Mouse (Mus musculus): Measurements from ENCODE around the gene Ift88. TPM values are rescaled to one million over a fixed set of nuclear protein-coding genes. Genes with fewer than 3 reads are reported as not detected.

Gene Ift88
- polyA plus RNA-seq, 1 experiment from 2014 or later: 12.8 TPM

- no peaks in the 10 kb centered on the region for H3K27me3 ChIP-seq (replicated peaks)
- H3K27ac ChIP-seq: peak within 1 kb of the TSS; percentile 73
- H3K9me3 ChIP-seq: no peaks in the 10 kb centered on the region
- peak within 1 kb of the TSS; percentile 79 for H3K4me3 ChIP-seq (replicated peaks)
- 0 out of 2 replicates have a peak, but pooled peaks cover 5% of the 10 kb centered on the region for H3K4me1 ChIP-seq
- ATAC-seq (ENCODE audit: insufficient read depth, low FRiP score, low read depth): peak; percentile 32
- H3K9ac ChIP-seq: peak within 1 kb of the TSS; percentile 61
- peak within 1 kb of the TSS; percentile 95 for H3K4me2 ChIP-seq
- no peaks in the 10 kb centered on the region for H3K36me3 ChIP-seq
- under 1% methylated on average over 62 of the region's 104 CpGs for WGBS
Observed at GRCm38 (mm10) chr14:57524671-57525387, 101.0 kb downstream of the Ift88 start, which contains the start of gene Il17d. Gene Il17d, plus strand, starts transcription at chr14:57524777.

- Histone ChIP-seq H3K27ac (peak overlapping the region; percentile 73), H3K4me1 (0 out of 2 replicates have a peak, but pooled peaks cover 5% of the 10 kb centered on the region), H3K9ac (peak overlapping the region; percentile 61), H3K27me3 (replicated peaks) (no peaks in the 10 kb centered on the region), H3K4me2 (peak overlapping the region; percentile 95), H3K36me3 (no peaks in the 10 kb centered on the region), H3K4me3 (replicated peaks) (peak overlapping the region; percentile 79), H3K9me3 (no peaks in the 10 kb centered on the region)
- peak; percentile 85 for ATAC-seq (ENCODE audit: insufficient read depth, low FRiP score, low read depth)
- WGBS: 2% methylated on average over 48 of the region's 60 CpGs
Observed at GRCm38 (mm10) chr14:57525388-57526049, 101.7 kb downstream of the Ift88 start.

DNA sequence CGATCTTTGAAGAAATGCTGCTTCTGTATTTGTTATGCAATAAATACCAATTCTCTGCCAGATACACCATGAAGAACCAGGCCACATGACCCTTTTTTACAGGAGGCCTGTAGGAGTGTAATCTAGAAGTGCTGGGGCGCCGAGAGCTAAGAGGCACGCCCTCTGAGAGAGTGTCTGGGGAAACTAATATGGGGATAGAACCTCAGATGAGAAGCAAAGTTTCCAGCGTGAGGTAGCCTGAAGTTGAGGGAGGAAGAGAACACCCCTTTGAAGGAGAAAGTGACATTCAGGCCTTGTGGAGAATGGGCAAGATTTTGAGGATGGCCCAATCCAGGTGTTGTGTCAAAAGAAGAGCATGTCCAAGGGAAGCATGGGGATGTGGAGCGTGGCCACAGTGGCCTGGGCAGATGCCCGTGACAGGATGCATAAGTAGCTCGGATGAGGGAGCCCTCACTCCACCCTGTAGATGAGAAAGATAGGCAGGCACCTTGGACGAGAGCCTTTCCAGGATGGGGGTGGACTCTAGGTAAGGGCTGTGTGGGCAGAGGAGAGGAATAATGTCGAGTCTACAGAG lies 102.3 kb downstream of the Ift88 start:
- Histone ChIP-seq H3K9ac (no peak overlapping the region), H3K4me1 (0 out of 2 replicates have a peak, but pooled peaks cover 5% of the 10 kb centered on the region), H3K27me3 (replicated peaks) (no peaks in the 10 kb centered on the region), H3K27ac (no peak overlapping the region), H3K4me3 (replicated peaks) (peak overlapping the region; percentile 79), H3K9me3 (no peaks in the 10 kb centered on the region), H3K4me2 (peak overlapping the region; percentile 95), H3K36me3 (no peaks in the 10 kb centered on the region)
- ATAC-seq (ENCODE audit: insufficient read depth, low FRiP score, low read depth): no peak
- WGBS: 52% methylated on average over 10 of the region's 10 CpGs

DNA sequence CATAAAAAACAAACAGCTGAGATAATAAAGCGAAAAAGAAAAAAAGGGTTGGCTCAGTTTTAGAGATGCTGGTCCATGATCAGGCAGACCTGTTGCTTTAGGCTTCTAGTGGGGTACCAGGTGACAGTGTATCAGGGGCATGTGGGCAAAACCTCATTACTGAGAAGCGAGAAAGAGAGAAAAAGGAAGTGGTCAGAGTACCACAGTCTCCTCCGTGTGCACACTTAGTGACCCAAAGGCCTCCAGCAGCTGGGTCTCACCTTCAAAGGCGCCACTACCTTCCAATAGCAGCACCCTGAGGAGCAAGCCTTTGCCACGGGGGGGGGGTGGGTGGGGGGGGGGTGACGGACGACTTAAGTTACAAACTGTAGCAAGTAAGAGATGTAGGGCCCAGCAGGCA lies 103.3 kb downstream of the Ift88 start:
- H3K4me2 ChIP-seq: no peak overlapping the region
- no peak overlapping the region for H3K9ac ChIP-seq
- H3K27me3 ChIP-seq (replicated peaks): no peaks in the 10 kb centered on the region
- H3K9me3 ChIP-seq: no peaks in the 10 kb centered on the region
- H3K4me1 ChIP-seq: 0 out of 2 replicates have a peak, but pooled peaks cover 5% of the 10 kb centered on the region
- no peak overlapping the region for H3K4me3 ChIP-seq (replicated peaks)
- ATAC-seq (ENCODE audit: insufficient read depth, low FRiP score, low read depth): no peak
- H3K27ac ChIP-seq: no peak overlapping the region
- no peaks in the 10 kb centered on the region for H3K36me3 ChIP-seq
- WGBS: 42% methylated on average over 7 of the region's 7 CpGs

DNA sequence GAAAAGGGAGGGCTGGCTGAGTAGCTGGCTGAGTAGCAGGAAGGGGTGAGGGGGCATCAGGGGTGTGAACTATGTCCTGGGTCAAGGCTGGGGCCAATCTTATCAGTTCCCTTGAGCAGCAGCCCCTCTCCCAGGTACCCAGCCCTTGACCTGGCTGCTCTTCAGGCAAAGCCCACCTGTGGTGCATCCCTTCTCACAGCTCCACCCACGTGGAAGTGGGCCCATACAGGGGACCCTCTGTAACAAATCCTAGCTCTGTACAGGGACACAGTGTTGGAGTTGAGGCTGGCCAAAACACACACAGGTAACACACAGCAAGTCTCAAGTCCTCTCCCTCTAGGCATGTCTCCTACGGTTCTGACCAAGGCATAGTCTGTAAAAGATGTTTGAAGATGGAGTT lies 103.7 kb downstream of the Ift88 start:
- Histone ChIP-seq H3K27ac (no peak overlapping the region), H3K4me1 (0 out of 2 replicates have a peak, but pooled peaks cover 5% of the 10 kb centered on the region), H3K9ac (no peak overlapping the region), H3K9me3 (no peaks in the 10 kb centered on the region), H3K4me3 (replicated peaks) (no peak overlapping the region), H3K4me2 (no peak overlapping the region), H3K27me3 (replicated peaks) (no peaks in the 10 kb centered on the region), H3K36me3 (no peaks in the 10 kb centered on the region)
- 46% methylated on average over 2 of the region's 2 CpGs for WGBS
- no peak for ATAC-seq (ENCODE audit: insufficient read depth, low FRiP score, low read depth)

- H3K27ac ChIP-seq: no peak overlapping the region
- 60% methylated on average over 10 of the region's 10 CpGs for WGBS
- H3K9me3 ChIP-seq: no peaks in the 10 kb centered on the region
- H3K4me2 ChIP-seq: no peak overlapping the region
- H3K4me3 ChIP-seq (replicated peaks): no peak overlapping the region
- H3K9ac ChIP-seq: no peak overlapping the region
- H3K27me3 ChIP-seq (replicated peaks): no peaks in the 10 kb centered on the region
- H3K4me1 ChIP-seq: peaks cover 10% of the 10 kb centered on the region; the same call in 1 of the 2 replicates
- ATAC-seq (ENCODE audit: insufficient read depth, low FRiP score, low read depth): no peak
- H3K36me3 ChIP-seq: no peaks in the 10 kb centered on the region
Observed at GRCm38 (mm10) chr14:57529086-57529785, 105.4 kb downstream of the Ift88 start.

DNA sequence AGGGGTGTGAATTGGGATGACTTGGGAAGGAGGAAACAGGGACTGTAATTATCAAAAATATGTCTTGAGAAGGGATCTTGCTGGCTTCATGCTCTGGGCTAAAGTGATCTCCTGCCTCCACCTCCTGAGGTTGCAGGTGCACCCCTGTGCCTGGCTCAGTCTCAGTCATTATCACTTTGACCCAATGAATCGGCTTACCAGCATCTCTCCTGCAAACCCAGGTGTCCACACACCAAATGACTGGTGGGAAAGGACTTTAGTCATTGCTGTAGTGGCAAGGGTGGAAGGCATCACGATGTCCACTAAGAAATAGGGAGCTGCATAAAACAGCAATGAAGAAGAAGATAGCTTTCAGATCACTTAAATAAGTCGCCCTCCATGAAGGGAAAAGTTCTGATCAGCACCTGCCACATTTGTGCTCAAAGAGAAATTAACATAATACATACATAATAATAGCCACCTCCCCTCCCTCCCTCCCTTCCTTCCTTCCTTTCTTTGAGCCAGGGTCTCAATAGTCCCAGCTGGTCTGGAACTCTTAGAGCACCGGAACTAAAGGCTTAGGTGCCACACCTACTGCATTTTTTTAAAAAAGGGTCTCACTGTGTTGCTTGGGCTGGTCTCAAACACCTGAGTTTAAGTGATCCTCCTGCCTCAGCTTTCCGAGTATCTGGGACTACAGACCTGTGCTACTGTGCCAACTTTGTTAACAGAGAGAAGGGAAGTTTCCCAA lies 106.1 kb downstream of the Ift88 start:
- no peak for ATAC-seq (ENCODE audit: insufficient read depth, low FRiP score, low read depth)
- no peak overlapping the region for H3K4me3 ChIP-seq (replicated peaks)
- H3K4me2 ChIP-seq: no peak overlapping the region
- peaks cover 15% of the 10 kb centered on the region; the same call in 1 of the 2 replicates for H3K4me1 ChIP-seq
- WGBS: 78% methylated on average over 5 of the region's 5 CpGs
- H3K36me3 ChIP-seq: no peaks in the 10 kb centered on the region
- H3K27ac ChIP-seq: no peak overlapping the region
- no peaks in the 10 kb centered on the region for H3K9me3 ChIP-seq
- no peaks in the 10 kb centered on the region for H3K27me3 ChIP-seq (replicated peaks)
- H3K9ac ChIP-seq: no peak overlapping the region

GRCm38 (mm10) chr14:57532577-57532976 lies 108.7 kb downstream of the Ift88 start:
- Histone ChIP-seq H3K9ac (no peak overlapping the region), H3K27ac (no peak overlapping the region), H3K9me3 (no peaks in the 10 kb centered on the region), H3K4me3 (replicated peaks) (no peak overlapping the region), H3K27me3 (replicated peaks) (no peaks in the 10 kb centered on the region), H3K4me1 (peaks cover 16% of the 10 kb centered on the region), H3K4me2 (no peak overlapping the region), H3K36me3 (no peaks in the 10 kb centered on the region)
- no peak for ATAC-seq (ENCODE audit: insufficient read depth, low FRiP score, low read depth)
- WGBS: 84% methylated on average over 3 of the region's 3 CpGs

- no peak for ATAC-seq (ENCODE audit: insufficient read depth, low FRiP score, low read depth)
Observed at GRCm38 (mm10) chr14:57533214-57533613, 109.4 kb downstream of the Ift88 start.

DNA sequence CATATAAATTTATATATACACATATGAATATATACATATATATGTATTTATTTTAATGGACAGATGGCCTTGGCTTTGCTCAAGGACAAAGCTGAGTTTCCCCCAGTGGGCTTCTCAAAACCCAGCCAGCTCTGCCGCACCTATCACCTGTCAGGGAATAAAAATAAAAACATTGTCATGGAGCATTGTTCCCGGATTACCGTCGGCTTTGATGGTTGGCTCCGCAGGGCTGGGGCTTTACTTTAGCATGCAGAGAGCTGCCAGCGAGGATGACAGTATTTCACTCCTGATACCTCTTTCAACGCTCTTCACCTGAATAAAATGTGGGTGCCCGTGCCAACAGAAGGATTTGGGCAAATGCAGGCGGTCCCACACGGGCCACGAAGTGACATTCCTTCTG lies 110.0 kb downstream of the Ift88 start:
- 28% methylated on average over 11 of the region's 11 CpGs for WGBS
- no peak overlapping the region for H3K9ac ChIP-seq
- H3K9me3 ChIP-seq: no peaks in the 10 kb centered on the region
- no peak for ATAC-seq (ENCODE audit: insufficient read depth, low FRiP score, low read depth)
- no peak overlapping the region for H3K4me3 ChIP-seq (replicated peaks)
- no peaks in the 10 kb centered on the region for H3K27me3 ChIP-seq (replicated peaks)
- H3K4me1 ChIP-seq: peaks cover 23% of the 10 kb centered on the region
- H3K36me3 ChIP-seq: no peaks in the 10 kb centered on the region
- peak overlapping the region; percentile 86; the same call in 1 of the 2 replicates for H3K27ac ChIP-seq
- no peak overlapping the region for H3K4me2 ChIP-seq

More at GRCm38 (mm10) chr14:57533214-57533613, 109.4 kb downstream of the Ift88 start:
- Histone ChIP-seq H3K9me3 (no peaks in the 10 kb centered on the region), H3K27me3 (replicated peaks) (no peaks in the 10 kb centered on the region), H3K4me1 (peaks cover 20% of the 10 kb centered on the region), H3K9ac (no peak overlapping the region), H3K4me2 (no peak overlapping the region), H3K4me3 (replicated peaks) (no peak overlapping the region), H3K36me3 (no peaks in the 10 kb centered on the region), H3K27ac (no peak overlapping the region)
- WGBS: 44% methylated on average over 3 of the region's 3 CpGs

DNA sequence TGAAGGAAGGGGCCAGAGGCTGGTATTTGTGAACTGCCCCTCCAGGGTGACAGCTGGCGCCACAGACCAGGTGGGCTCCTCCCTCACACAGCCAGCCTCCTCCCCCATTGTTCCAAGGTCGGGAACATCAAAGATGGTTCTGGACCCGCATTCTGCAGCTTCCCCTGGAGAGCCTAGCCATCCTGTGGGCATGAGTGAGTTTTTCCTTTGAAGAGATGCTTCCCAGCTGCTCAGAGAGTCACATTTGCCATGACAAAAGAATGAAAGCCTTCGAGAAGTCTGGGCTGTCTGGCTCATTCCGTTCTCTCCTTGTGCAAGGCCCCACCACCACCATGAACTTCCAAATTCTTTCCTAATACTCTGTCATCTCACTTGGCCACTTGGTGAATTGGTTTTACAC lies 110.5 kb downstream of the Ift88 start:
- H3K4me2 ChIP-seq: 0 out of 2 replicates have a peak overlapping the region, but pooled peaks have one; percentile 2
- no peaks in the 10 kb centered on the region for H3K9me3 ChIP-seq
- no peaks in the 10 kb centered on the region for H3K36me3 ChIP-seq
- H3K27ac ChIP-seq: peak overlapping the region; percentile 86
- H3K4me3 ChIP-seq (replicated peaks): no peak overlapping the region
- no peaks in the 10 kb centered on the region for H3K27me3 ChIP-seq (replicated peaks)
- ATAC-seq (ENCODE audit: insufficient read depth, low FRiP score, low read depth): no peak
- H3K9ac ChIP-seq: no peak overlapping the region
- WGBS: 25% methylated on average over 5 of the region's 5 CpGs
- peaks cover 23% of the 10 kb centered on the region for H3K4me1 ChIP-seq
